25 mouse cellular contexts compared by ENCODE assay signal in the genomic region with DNA sequence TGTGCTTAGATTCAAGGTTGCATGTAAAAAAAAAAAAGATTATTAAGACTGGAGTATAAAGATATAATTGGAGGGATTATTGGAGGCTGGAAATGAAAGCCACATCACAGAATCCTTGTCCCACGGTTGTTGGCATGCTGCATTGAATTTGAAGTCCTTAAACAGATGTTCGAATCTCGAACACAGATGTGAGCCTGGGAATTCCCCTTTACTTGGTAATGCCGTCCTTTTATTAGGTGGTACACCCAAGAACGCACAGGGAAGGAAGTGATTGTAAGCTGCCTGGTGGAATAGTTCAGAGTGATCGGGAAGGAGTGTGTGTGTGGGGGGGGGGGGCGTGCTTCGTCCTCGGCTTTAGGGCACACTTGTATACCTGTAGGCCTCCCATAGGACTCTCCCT.
DNase-seq lines count a peak whose midpoint lies in the region; ATAC-seq and TF ChIP-seq lines count a peak whose summit lies in the region.
"Had no signal": no experiment of that assay in that cellular context is flagged by ENCODE, and none has a peak within 500 bp of the region (broad histone marks: within the 10 kb centered on the region; RNA-seq: fewer than 3 reads in every experiment).

No protein-coding gene starts in this region.

- no peak for ATAC-seq in hindbrain, embryonic 16.5 days
- ATAC-seq: CD4-positive, CD25-positive, alpha-beta regulatory T cell, adult 4 months; forebrain, embryonic 14.5 days; forebrain, embryonic 16.5 days had no signal

- TF ChIP-seq RAD21 in CH12.LX (IDR thresholded peaks at IDR 0.05; ENCODE audit: low read depth, low read length), result no peak

- no peak overlapping the region for H3K4me2 ChIP-seq in CH12.LX (ENCODE audit: insufficient read depth, low read depth, poor library complexity, severe bottlenecking)
- H3K4me2 ChIP-seq in hindbrain, embryonic 16.5 days (ENCODE audit: low read length), result no peak overlapping the region
- H3K4me2 ChIP-seq: embryonic facial prominence, embryonic 13.5 days; embryonic facial prominence, embryonic 15.5 days; forebrain, embryonic 12.5 days had no signal

- whole genome bisulfite sequencing in limb, embryonic 10.5 days, result 58% methylated on average over 9 of the region's 9 CpGs
- 82% methylated on average over 9 of the region's 9 CpGs for WGBS in kidney, adult 2 months
- WGBS in hindbrain, embryonic 16.5 days, result 91% methylated on average over 9 of the region's 9 CpGs

- H3K4me1 ChIP-seq in CH12.LX (ENCODE audit: control insufficient read depth in 1 of 2, insufficient read depth in 2 of 2), result peaks cover 0 to 55% of the 10 kb centered on the region in 2 experiments; a peak in 2 of 4 replicates
- H3K4me1 ChIP-seq in limb, embryonic 10.5 days, result peaks cover 64% of the 10 kb centered on the region
- H3K4me1 ChIP-seq in kidney, adult 2 months (ENCODE audit: control insufficient read depth, insufficient read depth, low read length), result no peaks in the 10 kb centered on the region
- H3K4me1 ChIP-seq in hindbrain, embryonic 16.5 days (ENCODE audit: control insufficient read depth, insufficient read depth, low read depth, low read length), result no peaks in the 10 kb centered on the region

- no peak for TF ChIP-seq EP300 in CH12.LX (IDR thresholded peaks at IDR 0.05; ENCODE audit: low read length)

- no peak overlapping the region for H3K9ac ChIP-seq in CH12.LX (ENCODE audit: insufficient read depth, low read depth)
- no peak overlapping the region for H3K9ac ChIP-seq in hindbrain, embryonic 16.5 days (ENCODE audit: low read depth, low read length)
- H3K9ac ChIP-seq: embryonic facial prominence, embryonic 13.5 days; embryonic facial prominence, embryonic 15.5 days; forebrain, embryonic 12.5 days had no signal

- dilution Hi-C loops in CH12.LX (cut with MboI; ENCODE audit: extremely low pct_ligation_motif_present, extremely low pct_unique_long_range_greater_than_20kb, low sequenced_read_pairs), result no loop called here

- DNase-seq in A20 (ENCODE audit: low read depth, low spot score), result peak; percentile 67
- peak; percentile 35 for DNase-seq in CH12.LX (ENCODE audit: extremely low read depth)
- no peak for DNase-seq in limb, embryonic 10.5 days (ENCODE audit: low spot score)
- no peak for DNase-seq in neural tube, embryonic 10.5 days (ENCODE audit: extremely low spot score, low spot score)
- no peak for DNase-seq in kidney, adult 2 months
- DNase-seq: adrenal gland, adult 2 months; adrenal gland, postnatal 10 days; adrenal gland, postnatal 25 days; B cell, adult 2 months; cerebellum, adult 11 months; cerebellum, adult 18-20 months; cerebellum, adult 8-10 months; cerebellum, adult 9-11 months; cerebellum, postnatal 14 days; cerebellum, postnatal 36 days; embryo, embryonic 11 days had no signal

- TF ChIP-seq CTCF in CH12.LX (conservative IDR thresholded peaks at IDR 0.05 in 1 of 2, IDR thresholded peaks at IDR 0.05 in 1 of 2; ENCODE audit: low read depth in 2 of 2, low read length in 2 of 2), result no peak
- no peak for TF ChIP-seq CTCF in kidney, adult 2 months (conservative IDR thresholded peaks at IDR 0.05; ENCODE audit: insufficient read depth, insufficient read length, low read depth, low read length)

- in situ Hi-C loops in CH12.LX (cut with MboI; ENCODE audit: low pct_ligation_motif_present, low pct_unique_long_range_greater_than_20kb, low sequenced_read_pairs), result no loop called here

- no peak for TF ChIP-seq POLR2A in CH12.LX (IDR thresholded peaks at IDR 0.05; ENCODE audit: low read depth, low read length)
- no peak for TF ChIP-seq POLR2A in kidney, adult 2 months (IDR thresholded peaks at IDR 0.05; ENCODE audit: low read depth, low read length)

- no peaks in the 10 kb centered on the region for H3K9me3 ChIP-seq in CH12.LX (replicated peaks; ENCODE audit: low read length)
- no peaks in the 10 kb centered on the region for H3K9me3 ChIP-seq in limb, embryonic 10.5 days (replicated peaks)
- no peaks in the 10 kb centered on the region for H3K9me3 ChIP-seq in hindbrain, embryonic 16.5 days (ENCODE audit: control insufficient read depth, low read length)
- H3K9me3 ChIP-seq: embryonic facial prominence, embryonic 13.5 days; embryonic facial prominence, embryonic 15.5 days; forebrain, embryonic 10.5 days; forebrain, embryonic 12.5 days had no signal

- no peaks in the 10 kb centered on the region for H3K27me3 ChIP-seq in CH12.LX (replicated peaks)
- H3K27me3 ChIP-seq in limb, embryonic 10.5 days (ENCODE audit: low read depth, poor library complexity, severe bottlenecking), result no peaks in the 10 kb centered on the region
- H3K27me3 ChIP-seq in kidney, adult 2 months (replicated peaks; ENCODE audit: control insufficient read depth, insufficient read depth, low read length), result no peaks in the 10 kb centered on the region
- H3K27me3 ChIP-seq in hindbrain, embryonic 16.5 days (replicated peaks; ENCODE audit: control insufficient read depth, insufficient read depth, low read length), result no peaks in the 10 kb centered on the region; the same call in 1 of the 2 replicates

- H3K27ac ChIP-seq in CH12.LX (ENCODE audit: insufficient read depth, low read depth), result no peak overlapping the region
- 0 out of 2 replicates have a peak overlapping the region, but pooled peaks have one; percentile 25 for H3K27ac ChIP-seq in limb, embryonic 10.5 days
- H3K27ac ChIP-seq in kidney, adult 2 months (ENCODE audit: insufficient read depth, low read depth, low read length), result no peak overlapping the region
- H3K27ac ChIP-seq in hindbrain, embryonic 16.5 days (ENCODE audit: low read depth, low read length), result no peak overlapping the region
- H3K27ac ChIP-seq: embryonic facial prominence, embryonic 15.5 days; forebrain, embryonic 10.5 days; forebrain, embryonic 12.5 days had no signal

- no peaks in the 10 kb centered on the region for H3K79me2 ChIP-seq in CH12.LX (replicated peaks; ENCODE audit: control insufficient read depth, extremely low read depth, insufficient read depth, poor library complexity, severe bottlenecking)

- no peak overlapping the region for H3K4me3 ChIP-seq in CH12.LX (replicated peaks in 1 of 3; ENCODE audit: low read depth in 2 of 3, low read length in 2 of 3, poor library complexity in 1 of 3)
- no peak overlapping the region for H3K4me3 ChIP-seq in limb, embryonic 10.5 days
- H3K4me3 ChIP-seq in kidney, adult 2 months (ENCODE audit: insufficient read depth, low read depth, low read length), result no peak overlapping the region
- no peak overlapping the region for H3K4me3 ChIP-seq in hindbrain, embryonic 16.5 days (ENCODE audit: low read length)
- H3K4me3 ChIP-seq: embryonic facial prominence, embryonic 13.5 days; embryonic facial prominence, embryonic 15.5 days; erythroblast, embryonic 14.5 days; forebrain, embryonic 10.5 days; forebrain, embryonic 12.5 days had no signal

- H3K36me3 ChIP-seq in CH12.LX (replicated peaks in 1 of 2; ENCODE audit: control insufficient read depth in 1 of 2, insufficient read depth in 1 of 2, low read length in 1 of 2), result no peaks in the 10 kb centered on the region
- no peaks in the 10 kb centered on the region for H3K36me3 ChIP-seq in limb, embryonic 10.5 days
- no peaks in the 10 kb centered on the region for H3K36me3 ChIP-seq in kidney, adult 2 months (ENCODE audit: control insufficient read depth, insufficient read depth, low read length)
- no peaks in the 10 kb centered on the region for H3K36me3 ChIP-seq in hindbrain, embryonic 16.5 days (ENCODE audit: control insufficient read depth, insufficient read depth, low read length)
- H3K36me3 ChIP-seq: embryonic facial prominence, embryonic 13.5 days; embryonic facial prominence, embryonic 15.5 days; forebrain, embryonic 10.5 days; forebrain, embryonic 12.5 days had no signal

TF ChIP-seq in CH12.LX, 34 proteins besides CTCF, POLR2A, EP300 and RAD21:
- TF ChIP-seq ETS1 (conservative IDR thresholded peaks at IDR 0.05; ENCODE audit: low read depth, low read length) (peak; percentile 26; the same call in 1 of the 2 replicates), MAFK (IDR thresholded peaks at IDR 0.05; ENCODE audit: insufficient replicate concordance, low read length) (no peak), ZKSCAN1 (IDR thresholded peaks at IDR 0.05; ENCODE audit: borderline replicate concordance, low read depth, low read length) (no peak), TBP (conservative IDR thresholded peaks at IDR 0.05; ENCODE audit: low read depth, low read length) (no peak), MAX (IDR thresholded peaks at IDR 0.05; ENCODE audit: low read length) (no peak), USF2 (conservative IDR thresholded peaks at IDR 0.05; ENCODE audit: low read depth, low read length) (no peak), E2F4 (IDR thresholded peaks at IDR 0.05; ENCODE audit: insufficient replicate concordance, low read depth, low read length) (no peak), NELFE (IDR thresholded peaks at IDR 0.05; ENCODE audit: low read depth, low read length) (no peak)

Comparison
In these comparisons a context has a peak if more than half of its experiments do, and no peak if none do; other contexts are left out.
1. DNase-seq: peak in A20 (single experiment) and CH12.LX (single experiment); none in limb, embryonic 10.5 days (single experiment), neural tube, embryonic 10.5 days (single experiment) and kidney, adult 2 months (single experiment).